Mouse (Mus musculus) CD4-positive naive resting alpha-beta T cell, adult 57 days (primary cell): ENCODE data around the gene Rbpjl. TPM values are rescaled to one million over a fixed set of nuclear protein-coding genes. Genes with fewer than 3 reads are reported as not detected.

Experiments
- total RNA-seq: library from RNA; stranded (reverse); gene quantifications from one replicate; pipeline ENCODE4 v1.2.4, GENCODE M21; 2023

Rbpjl gene
- total RNA-seq = not detected

DNA sequence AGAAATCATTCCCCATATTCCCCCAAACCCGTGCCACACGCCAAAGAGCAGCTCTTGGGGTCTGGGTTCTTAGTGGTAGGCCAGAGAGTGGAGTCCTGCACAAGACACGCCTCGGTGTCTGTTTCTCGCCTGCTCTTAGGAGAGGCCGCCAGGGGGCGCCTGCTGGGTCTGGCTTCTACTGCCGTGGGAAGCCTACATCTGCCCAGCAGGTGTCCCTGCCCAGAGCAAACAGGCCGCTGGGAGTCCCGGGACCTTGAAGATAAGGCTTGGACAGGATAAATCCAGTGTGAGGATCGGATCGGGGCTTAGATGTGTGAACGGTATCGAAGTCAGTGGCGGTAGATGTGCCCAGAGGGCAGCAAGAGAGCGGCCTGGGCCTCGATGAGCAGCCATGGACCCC lies at the start of gene Rbpjl:
Rbpjl (plus strand) TSS at position 236 of the 400 bp plus-strand sequence.

DNA sequence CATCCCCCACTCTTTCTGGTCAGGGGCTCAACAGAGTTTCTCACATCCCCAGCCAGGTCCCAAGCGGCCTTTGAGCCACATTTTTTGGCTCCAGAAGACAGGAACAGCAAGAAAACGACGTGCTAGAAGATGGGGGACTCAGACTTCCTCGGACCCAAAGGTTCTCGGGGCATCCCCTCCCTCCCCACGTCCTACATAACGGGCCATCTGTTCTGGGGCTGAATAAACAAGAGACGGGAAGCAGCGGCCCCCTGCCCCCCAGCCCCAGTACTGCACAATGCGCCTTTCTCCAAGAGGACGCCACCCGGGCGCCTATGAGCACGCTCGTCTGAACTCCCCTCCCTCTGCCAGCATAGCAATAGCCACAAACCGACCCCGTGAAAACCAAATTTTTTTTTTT lies 13.9 kb upstream of the Rbpjl start, which contains the start of gene Slpi:
Slpi (minus strand) TSS at position 76 of the 400 bp plus-strand sequence.

DNA sequence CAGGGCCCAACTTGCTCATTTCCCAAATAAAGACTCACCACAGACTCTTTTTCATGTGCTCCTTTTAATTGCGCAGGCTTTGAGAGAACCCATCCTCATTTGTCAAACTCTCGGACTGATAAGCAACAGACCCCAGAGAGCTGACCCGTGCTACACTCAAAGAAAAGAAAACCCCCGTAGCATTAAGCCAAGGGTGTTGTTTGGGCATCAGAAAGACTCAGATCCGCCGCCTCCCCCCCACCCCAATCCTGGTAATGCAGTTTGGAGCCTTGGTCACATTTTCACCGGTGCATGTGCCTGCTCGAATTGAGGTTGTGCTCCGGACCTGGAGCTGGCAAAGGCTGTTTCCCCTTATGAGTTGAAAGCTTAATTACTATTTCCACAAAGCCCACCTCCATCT lies 2.1 kb downstream of the Rbpjl start, which contains the start of gene Matn4:
Matn4 (minus strand) TSS at position 101 of the 400 bp plus-strand sequence.

DNA sequence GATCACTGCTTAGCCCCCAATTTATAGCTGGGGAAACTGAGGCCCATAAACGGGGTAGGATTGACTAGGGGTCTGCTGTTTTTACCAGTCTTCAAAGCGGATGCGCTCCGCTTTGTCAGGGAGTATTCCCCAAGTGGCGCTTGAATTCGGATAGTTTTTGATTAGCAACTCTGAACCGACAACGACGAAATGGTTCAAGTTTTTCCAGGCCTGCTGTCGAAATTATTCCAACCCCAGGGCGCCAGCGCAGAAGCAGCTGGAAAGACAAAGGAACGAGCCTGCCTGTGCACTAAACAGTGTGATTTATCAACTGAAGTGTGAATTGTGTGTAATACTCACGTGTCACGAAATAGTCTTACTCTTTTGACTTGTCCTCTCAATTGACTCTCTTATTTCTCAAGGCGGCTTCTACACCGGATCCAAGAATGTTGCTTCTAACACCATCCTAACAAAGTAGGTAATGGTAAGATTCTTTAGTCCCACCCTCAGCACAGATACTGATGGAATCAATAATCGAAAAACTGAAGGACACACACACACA lies 40.6 kb downstream of the Rbpjl start, which contains the start of gene Sdc4:
Sdc4 (minus strand) TSS at position 428 of the 541 bp plus-strand sequence.

DNA sequence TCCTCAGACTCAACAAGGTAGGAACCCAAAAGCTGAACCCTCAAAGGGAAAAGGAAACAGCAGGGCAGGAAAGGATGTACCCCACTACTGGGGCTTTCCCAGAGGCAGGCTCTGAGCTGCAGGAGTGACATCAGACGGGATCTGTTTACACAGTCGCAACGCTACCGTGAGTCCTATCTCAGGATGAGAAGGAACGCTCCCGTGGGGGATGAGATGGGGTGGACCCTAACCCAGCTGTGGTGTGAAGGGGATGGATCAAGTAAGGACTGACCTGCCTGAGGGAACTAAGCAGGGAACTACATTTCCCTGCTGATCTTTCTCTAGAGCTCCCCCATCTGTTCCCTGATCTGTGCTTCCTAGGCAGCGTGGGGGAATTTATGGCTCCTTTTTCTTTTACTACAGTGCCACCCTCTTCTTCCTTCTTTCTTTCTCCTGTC lies 53.9 kb downstream of the Rbpjl start, which contains the start of gene Sys1:
Sys1 (plus strand) TSS at position 101 of the 437 bp plus-strand sequence.

DNA sequence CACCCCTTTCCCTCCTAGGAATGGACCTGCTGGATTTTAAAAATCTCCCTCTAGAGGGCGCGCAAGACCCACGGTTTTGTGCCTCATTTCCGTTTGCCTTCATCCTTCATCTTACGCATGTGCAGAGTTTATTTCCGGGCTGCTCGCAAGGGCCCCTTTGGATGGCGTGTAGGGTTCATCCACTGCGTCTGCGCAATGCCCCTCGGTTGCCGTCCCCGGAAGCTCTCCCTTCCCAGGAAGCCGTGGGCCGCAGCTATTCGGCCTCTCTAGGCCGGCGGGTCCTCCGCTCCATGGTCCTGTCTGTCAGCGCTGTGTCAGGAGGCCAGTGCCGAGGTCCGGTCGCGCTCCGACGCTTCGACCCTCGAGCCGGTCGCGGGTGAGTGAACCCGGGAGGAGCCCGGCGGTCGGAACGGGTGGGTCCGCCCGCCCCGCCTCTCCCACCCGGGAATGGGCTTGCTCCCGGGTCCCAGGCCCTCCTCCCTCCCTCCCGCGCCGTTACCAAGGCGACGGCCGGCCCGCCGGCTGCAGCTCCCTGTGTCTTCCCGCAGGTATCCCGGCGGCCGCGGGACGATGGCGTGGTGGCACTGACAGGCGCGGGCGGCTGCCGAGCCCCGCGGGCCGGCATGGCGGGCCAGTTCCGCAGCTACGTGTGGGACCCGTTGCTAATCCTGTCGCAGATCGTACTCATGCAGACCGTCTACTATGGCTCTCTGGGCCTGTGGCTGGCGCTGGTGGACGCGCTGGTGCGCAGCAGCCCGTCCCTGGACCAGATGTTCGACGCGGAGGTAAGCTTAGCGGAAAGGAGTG lies 58.0 kb downstream of the Rbpjl start, which contains the start of gene Gm20458:
Gm20458 (plus strand) TSS at position 223 of the 807 bp plus-strand sequence.

Other genes starting within 250 kb of the Rbpjl start
- not detected for gene Kcns1, start 232.0 kb upstream of the Rbpjl start, total RNA-seq
- gene Wfdc5, start 220.4 kb upstream of the Rbpjl start, total RNA-seq = not detected
- not detected for gene Wfdc12, start 212.5 kb upstream of the Rbpjl start, total RNA-seq
- not detected for gene Wfdc15a, start 203.0 kb upstream of the Rbpjl start, total RNA-seq
- gene Wfdc15b, start 181.5 kb upstream of the Rbpjl start, total RNA-seq = not detected
- not detected for gene Svs2, start 164.7 kb upstream of the Rbpjl start, total RNA-seq
- gene Svs3b, start 146.5 kb upstream of the Rbpjl start, total RNA-seq = not detected
- gene Svs4, start 124.7 kb upstream of the Rbpjl start, total RNA-seq = not detected
- gene Svs3a, start 113.9 kb upstream of the Rbpjl start, total RNA-seq = not detected
- gene Svs6, start 86.4 kb upstream of the Rbpjl start, total RNA-seq = not detected
- not detected for gene Svs5, start 70.4 kb upstream of the Rbpjl start, total RNA-seq
- gene Slpi, start 14.0 kb upstream of the Rbpjl start, total RNA-seq = 15.5 TPM
- 0.65 TPM for gene Matn4, start 2.0 kb downstream of the Rbpjl start, total RNA-seq
- gene Sdc4, start 40.7 kb downstream of the Rbpjl start, total RNA-seq = 7.3 TPM
- gene Sys1, start 53.8 kb downstream of the Rbpjl start, total RNA-seq = 49.4 TPM
- 4.0 TPM for gene Gm20458, start 57.8 kb downstream of the Rbpjl start, total RNA-seq
- gene Trp53tg5, start 70.6 kb downstream of the Rbpjl start, total RNA-seq = not detected
- gene Dbndd2, start 83.0 kb downstream of the Rbpjl start, total RNA-seq = 3.6 TPM
- gene Pigt, start 94.4 kb downstream of the Rbpjl start, total RNA-seq = 61.4 TPM
- 1.9 TPM for gene Wfdc2, start 159.3 kb downstream of the Rbpjl start, total RNA-seq
- not detected for gene Spint3, start 170.3 kb downstream of the Rbpjl start, total RNA-seq
- gene Wfdc6a, start 182.3 kb downstream of the Rbpjl start, total RNA-seq = not detected
- not detected for gene Eppin, start 190.5 kb downstream of the Rbpjl start, total RNA-seq
- gene Wfdc6b, start 210.4 kb downstream of the Rbpjl start, total RNA-seq = not detected
- not detected for gene Wfdc8, start 210.5 kb downstream of the Rbpjl start, total RNA-seq
- not detected for gene Wfdc16, start 235.7 kb downstream of the Rbpjl start, total RNA-seq